Mouse (Mus musculus): ENCODE measurements at regions not wholly inside any gene's neighbourhood (a gene's known extent, or its start where the extent isn't known, plus 50 kb on each side); places are given as distances from the start of the nearest gene placed in this dataset.

DNA sequence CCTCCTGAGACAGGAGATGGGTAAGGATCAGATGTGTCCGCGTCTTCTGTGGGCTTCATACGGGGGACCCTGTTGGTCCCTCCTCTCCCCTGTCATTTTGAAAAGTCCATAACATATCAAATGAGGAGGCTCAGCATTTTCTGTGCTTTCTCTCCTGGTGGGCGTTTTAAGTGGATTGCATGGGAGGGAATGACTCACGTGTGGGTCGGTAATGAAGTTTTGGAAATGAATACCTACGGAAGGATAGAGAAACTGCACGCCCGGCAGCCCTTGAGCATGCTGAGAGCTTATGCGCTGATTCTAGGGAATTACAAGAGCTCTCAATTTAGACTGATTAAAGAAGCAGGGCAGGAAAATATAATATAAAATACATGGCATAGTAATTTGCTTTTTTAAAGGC lies 85.4 kb upstream of the 1700024P04Rik start:
- no peak overlapping the region for H3K27ac ChIP-seq
- H3K9me3 ChIP-seq, result no peaks in the 10 kb centered on the region
- no peak overlapping the region for H3K4me3 ChIP-seq
- WGBS, result 90% methylated on average over 10 of the region's 10 CpGs
- no peaks in the 10 kb centered on the region for H3K27me3 ChIP-seq (ENCODE audit: insufficient read depth, poor library complexity, severe bottlenecking)
- peaks cover 11% of the 10 kb centered on the region for H3K4me1 ChIP-seq
- no peaks in the 10 kb centered on the region for H3K36me3 ChIP-seq
- no peak for DNase-seq (ENCODE audit: low spot score)

DNA sequence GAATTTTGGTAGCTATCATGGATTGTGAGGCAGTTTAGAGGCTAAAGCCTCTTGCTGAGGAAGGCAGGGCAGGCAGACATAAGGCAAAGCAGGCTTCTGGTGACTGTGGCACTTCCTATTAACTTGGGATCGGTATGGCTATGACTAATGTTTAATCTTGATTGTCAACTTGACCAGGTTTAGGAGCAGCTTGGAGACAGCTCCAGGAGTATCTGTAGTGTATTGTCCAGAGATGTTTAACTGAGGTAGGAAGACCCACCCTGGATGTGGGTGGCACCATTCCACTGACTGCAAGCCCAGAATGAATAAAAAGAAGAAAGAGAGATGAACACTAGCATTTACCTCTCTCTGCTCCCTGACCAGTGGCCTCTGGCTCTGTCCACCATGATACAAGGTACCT lies 83.1 kb upstream of the 1700024P04Rik start:
- no peaks in the 10 kb centered on the region for H3K27me3 ChIP-seq (ENCODE audit: insufficient read depth, poor library complexity, severe bottlenecking)
- H3K36me3 ChIP-seq, result no peaks in the 10 kb centered on the region
- DNase-seq (ENCODE audit: low spot score), result no peak
- peaks cover 11% of the 10 kb centered on the region for H3K4me1 ChIP-seq
- no peak overlapping the region for H3K4me3 ChIP-seq
- no peaks in the 10 kb centered on the region for H3K9me3 ChIP-seq
- no peak overlapping the region for H3K27ac ChIP-seq
- 81% methylated on average over 1 of the region's 1 CpGs for WGBS

DNA sequence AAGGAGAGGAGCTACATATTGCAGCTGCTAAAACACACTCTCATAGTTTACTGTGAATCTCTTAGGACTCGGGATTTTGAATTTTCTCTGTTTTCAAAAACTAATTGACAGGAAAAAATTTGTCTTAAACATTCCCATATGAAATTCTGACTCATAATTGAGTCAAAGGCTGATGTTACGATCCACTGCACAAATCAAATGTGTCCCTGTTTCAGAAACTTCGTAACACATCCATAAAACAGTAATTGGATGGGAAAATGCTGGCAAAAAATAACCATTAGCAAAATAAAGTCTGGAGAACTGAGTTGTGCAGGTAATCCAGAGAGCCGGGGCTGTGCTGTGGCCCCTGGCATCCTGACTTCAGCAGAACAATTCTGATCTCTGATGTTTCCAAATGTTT lies 79.1 kb upstream of the 1700024P04Rik start:
- DNase-seq (ENCODE audit: low spot score), result no peak
- 81% methylated on average over 4 of the region's 4 CpGs for WGBS
- Histone ChIP-seq H3K27ac (no peak overlapping the region), H3K36me3 (no peaks in the 10 kb centered on the region), H3K9me3 (no peaks in the 10 kb centered on the region), H3K4me1 (no peaks in the 10 kb centered on the region), H3K27me3 (ENCODE audit: insufficient read depth, poor library complexity, severe bottlenecking) (no peaks in the 10 kb centered on the region), H3K4me3 (no peak overlapping the region)

DNA sequence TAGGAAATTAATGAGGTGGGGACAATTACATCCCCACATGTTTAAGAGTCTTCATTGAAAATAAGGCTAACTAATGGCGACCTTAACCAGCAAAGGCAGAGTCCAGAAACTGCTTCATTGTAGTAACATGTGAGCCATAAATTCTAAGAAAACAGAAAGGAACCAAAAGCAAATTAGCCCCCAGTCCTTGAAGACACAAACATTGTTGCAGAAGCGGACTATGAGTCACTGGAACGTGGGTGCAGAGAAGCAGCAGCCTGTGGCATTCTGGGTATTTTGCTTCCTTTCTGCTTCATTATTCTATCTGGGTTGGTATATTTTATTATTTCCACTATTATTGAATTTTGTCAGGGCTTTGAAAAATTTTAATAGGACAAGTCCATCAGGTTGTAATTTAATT lies 78.6 kb upstream of the 1700024P04Rik start:
- WGBS, result 80% methylated on average over 3 of the region's 3 CpGs
- H3K36me3 ChIP-seq, result no peaks in the 10 kb centered on the region

DNA sequence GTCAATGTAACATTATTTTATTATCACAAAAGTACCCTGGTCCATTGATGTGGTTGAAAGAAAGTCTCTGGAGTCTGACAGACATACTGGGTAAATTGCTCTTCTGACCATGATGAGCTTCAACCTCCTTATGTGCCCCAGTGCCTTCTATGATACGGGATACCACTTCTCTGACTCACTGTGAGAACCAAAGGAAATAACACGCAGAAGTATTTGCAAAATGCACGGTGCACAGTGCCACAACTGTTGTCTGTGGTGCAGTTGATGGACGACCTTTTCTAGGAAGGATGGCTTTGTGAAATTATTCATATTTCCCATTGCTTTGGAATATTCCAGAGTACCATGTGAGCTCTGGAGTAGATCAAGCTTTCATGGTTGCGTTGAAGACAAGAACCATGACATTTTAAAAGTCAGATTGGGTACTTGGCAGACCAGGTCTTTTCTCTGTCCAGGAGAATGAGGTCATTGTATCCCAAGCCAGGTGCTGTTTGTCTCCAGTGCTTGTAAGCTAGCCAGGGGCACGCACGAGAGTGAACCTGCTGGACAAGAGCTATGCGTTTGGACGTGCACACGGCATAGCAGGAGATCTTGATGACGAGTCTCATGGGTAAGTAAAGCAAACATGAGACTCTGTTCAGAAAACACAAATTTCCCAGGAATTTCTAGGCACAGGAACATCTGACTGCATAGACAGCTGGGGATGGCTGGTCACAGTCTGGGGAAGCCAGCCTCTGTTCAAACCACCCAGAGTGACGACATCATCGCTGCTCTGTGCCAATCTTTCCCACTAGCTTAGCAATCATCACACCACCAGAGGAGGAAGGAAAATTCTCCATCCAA lies 74.0 kb upstream of the 1700024P04Rik start:
- H3K36me3 ChIP-seq, result no peaks in the 10 kb centered on the region
- no peak overlapping the region for H3K27ac ChIP-seq
- H3K4me1 ChIP-seq, result peaks cover 13% of the 10 kb centered on the region
- 78% methylated on average over 13 of the region's 13 CpGs for WGBS
- peak; percentile 51 for DNase-seq (ENCODE audit: low spot score)
- no peaks in the 10 kb centered on the region for H3K27me3 ChIP-seq (ENCODE audit: insufficient read depth, poor library complexity, severe bottlenecking)
- H3K9me3 ChIP-seq, result no peaks in the 10 kb centered on the region
- H3K4me3 ChIP-seq, result no peak overlapping the region

More for the DNA sequence above, 78.6 kb upstream of the 1700024P04Rik start:
- no peaks in the 10 kb centered on the region for H3K9me3 ChIP-seq
- H3K4me3 ChIP-seq, result no peak overlapping the region
- DNase-seq (ENCODE audit: low spot score), result no peak
- H3K4me1 ChIP-seq, result no peaks in the 10 kb centered on the region
- H3K27ac ChIP-seq, result no peak overlapping the region
- no peaks in the 10 kb centered on the region for H3K27me3 ChIP-seq (ENCODE audit: insufficient read depth, poor library complexity, severe bottlenecking)

DNA sequence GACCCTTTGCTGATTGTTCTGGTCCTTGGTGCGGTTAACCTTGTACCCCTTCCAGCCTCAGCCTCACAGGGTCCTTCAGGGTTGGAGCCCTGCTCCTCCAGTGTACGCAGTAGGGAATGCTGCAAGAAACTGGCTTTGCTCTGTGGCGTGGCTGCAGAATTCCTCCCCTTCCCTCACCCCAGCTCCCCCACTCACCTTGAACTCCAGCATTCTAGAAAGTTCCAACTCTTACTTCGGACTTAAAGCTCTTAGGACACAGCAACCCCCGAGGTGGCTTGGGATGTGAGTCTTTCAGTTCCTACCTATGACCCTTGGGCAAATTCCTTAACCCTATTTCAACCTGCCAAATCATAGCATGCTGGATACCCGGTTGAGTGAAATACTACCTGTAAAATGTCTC lies 73.3 kb upstream of the 1700024P04Rik start:
- Histone ChIP-seq H3K9me3 (no peaks in the 10 kb centered on the region), H3K4me1 (peaks cover 13% of the 10 kb centered on the region), H3K4me3 (no peak overlapping the region), H3K36me3 (no peaks in the 10 kb centered on the region), H3K27me3 (ENCODE audit: insufficient read depth, poor library complexity, severe bottlenecking) (no peaks in the 10 kb centered on the region), H3K27ac (no peak overlapping the region)
- WGBS, result 76% methylated on average over 6 of the region's 6 CpGs
- DNase-seq (ENCODE audit: low spot score), result peak; percentile 69

DNA sequence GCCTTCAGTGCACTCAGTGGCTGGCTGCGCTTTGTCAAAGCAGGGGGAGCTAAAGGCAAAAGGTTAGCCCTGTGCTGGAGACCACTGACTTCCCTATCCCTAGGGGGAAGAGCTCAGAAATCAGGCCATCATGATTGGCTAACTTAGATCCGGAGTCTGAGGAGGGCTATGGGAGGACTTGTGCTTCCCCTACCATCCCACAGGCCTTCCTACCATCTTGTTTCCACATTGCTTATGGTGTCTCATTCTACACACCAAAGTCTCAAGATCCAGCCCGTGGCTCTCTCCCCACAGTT lies 72.9 kb upstream of the 1700024P04Rik start:
- Histone ChIP-seq H3K4me3 (no peak overlapping the region), H3K36me3 (no peaks in the 10 kb centered on the region), H3K9me3 (no peaks in the 10 kb centered on the region), H3K27ac (no peak overlapping the region), H3K4me1 (peaks cover 13% of the 10 kb centered on the region), H3K27me3 (ENCODE audit: insufficient read depth, poor library complexity, severe bottlenecking) (no peaks in the 10 kb centered on the region)
- WGBS, result 65% methylated on average over 3 of the region's 3 CpGs
- no peak for DNase-seq (ENCODE audit: low spot score)

DNA sequence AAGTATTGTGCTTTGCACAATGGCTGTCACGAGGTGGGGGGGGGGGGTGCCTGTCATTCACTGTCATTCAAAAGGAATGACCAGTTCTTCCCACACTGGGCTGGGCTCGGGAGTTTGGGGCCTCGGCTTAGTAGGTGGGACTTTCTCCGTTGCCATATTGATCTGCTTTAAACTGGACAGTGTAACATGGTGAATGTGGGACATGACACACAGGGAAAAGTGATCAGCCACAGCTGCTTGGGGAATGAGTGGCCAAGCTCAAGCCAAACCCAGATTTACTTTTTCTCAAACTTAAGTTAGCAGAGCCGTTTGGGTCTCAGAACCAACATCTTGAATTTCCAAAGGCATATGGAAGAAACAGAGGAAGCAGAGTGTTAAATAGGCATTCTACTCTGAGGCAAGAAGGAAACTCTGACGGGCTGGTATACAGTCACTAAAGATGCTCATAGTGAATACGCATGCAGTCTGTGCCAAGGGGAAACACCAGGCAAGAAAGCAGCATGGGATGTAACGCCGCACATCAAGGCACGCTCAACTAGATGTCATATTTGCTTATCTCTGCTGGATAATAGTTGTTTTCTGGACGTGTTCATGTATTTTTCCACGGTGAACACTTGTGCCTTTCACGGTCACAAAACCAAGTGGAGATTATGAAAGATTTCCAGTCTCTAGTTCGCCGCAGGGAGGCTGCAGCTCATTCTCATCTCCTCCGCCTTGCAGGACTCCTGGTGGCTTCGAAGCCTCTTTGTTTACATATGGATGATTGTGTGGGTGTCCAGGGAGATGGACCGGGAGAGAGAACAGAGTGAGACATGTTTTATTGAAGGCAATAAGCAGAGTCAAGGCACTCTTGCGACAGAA lies 72.3 kb upstream of the 1700024P04Rik start:
- Histone ChIP-seq H3K27ac (no peak overlapping the region), H3K4me1 (peaks cover 13% of the 10 kb centered on the region), H3K9me3 (no peaks in the 10 kb centered on the region), H3K27me3 (ENCODE audit: insufficient read depth, poor library complexity, severe bottlenecking) (no peaks in the 10 kb centered on the region), H3K4me3 (no peak overlapping the region), H3K36me3 (no peaks in the 10 kb centered on the region)
- WGBS, result 77% methylated on average over 19 of the region's 19 CpGs
- DNase-seq (ENCODE audit: low spot score), result no peak

DNA sequence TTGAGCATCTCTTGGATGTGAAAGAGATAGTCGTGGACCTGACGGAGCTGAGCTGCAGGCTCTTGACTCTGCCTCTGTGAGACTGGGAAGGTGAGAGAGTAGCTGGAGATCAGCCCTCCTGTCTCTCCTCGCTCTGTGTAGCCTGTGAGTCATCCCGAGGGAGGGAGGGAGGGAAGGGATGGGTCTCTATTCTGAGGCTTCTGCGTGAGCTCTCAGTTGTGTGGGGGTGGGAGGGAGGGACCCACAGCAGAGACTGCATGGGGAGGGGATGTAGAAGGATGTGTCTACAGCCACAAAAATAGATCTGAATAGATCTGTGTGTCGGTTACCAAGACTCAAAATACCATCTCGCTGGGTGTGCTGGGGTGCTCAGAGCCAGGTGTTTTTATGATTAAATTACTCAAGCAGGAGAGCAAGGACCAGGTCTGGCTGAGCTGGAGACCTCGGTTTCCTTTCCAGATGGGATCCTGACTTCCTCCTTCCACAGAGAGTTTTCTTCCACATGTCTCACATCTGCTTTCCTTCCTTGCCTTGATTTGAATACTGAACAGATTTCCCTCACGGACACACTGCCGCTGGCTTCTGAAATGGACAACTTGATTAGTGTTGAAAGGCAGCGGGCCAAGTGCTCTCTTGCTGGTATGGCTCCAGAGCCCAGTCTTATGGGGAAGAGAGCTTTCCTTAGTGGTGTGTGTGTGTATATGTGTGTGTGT lies 71.4 kb upstream of the 1700024P04Rik start:
- Histone ChIP-seq H3K4me1 (peaks cover 13% of the 10 kb centered on the region), H3K36me3 (no peaks in the 10 kb centered on the region), H3K9me3 (no peaks in the 10 kb centered on the region), H3K27ac (no peak overlapping the region), H3K4me3 (no peak overlapping the region), H3K27me3 (ENCODE audit: insufficient read depth, poor library complexity, severe bottlenecking) (no peaks in the 10 kb centered on the region)
- no peak for DNase-seq (ENCODE audit: low spot score)
- WGBS, result 39% methylated on average over 11 of the region's 11 CpGs

DNA sequence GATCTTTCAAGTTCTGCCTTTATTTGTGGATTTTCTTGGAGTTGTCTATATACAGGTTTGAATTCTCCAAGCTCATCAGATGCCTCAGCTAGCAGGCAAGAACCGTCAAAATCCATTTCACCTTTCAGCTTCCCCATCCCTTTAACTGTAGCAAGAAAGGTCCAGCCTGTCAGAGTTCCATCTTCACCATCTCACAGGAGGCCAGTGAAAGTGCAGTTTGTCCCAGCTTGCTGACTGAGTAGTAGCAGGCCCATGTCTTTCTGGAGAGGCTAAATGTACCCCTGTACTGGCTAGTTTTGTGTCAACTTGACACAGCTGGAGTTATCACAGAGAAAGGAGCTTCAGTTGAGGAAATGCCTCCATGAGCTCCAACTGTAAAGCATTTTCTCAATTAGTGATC lies 67.7 kb upstream of the 1700024P04Rik start:
- 78% methylated on average over 1 of the region's 1 CpGs for WGBS
- H3K4me1 ChIP-seq, result peaks cover 9% of the 10 kb centered on the region
- peak; percentile 60 for DNase-seq (ENCODE audit: low spot score)
- no peak overlapping the region for H3K4me3 ChIP-seq
- no peaks in the 10 kb centered on the region for H3K9me3 ChIP-seq
- H3K36me3 ChIP-seq, result no peaks in the 10 kb centered on the region
- H3K27me3 ChIP-seq (ENCODE audit: insufficient read depth, poor library complexity, severe bottlenecking), result peaks cover 5% of the 10 kb centered on the region; the same call in 1 of the 2 replicates
- H3K27ac ChIP-seq, result no peak overlapping the region

DNA sequence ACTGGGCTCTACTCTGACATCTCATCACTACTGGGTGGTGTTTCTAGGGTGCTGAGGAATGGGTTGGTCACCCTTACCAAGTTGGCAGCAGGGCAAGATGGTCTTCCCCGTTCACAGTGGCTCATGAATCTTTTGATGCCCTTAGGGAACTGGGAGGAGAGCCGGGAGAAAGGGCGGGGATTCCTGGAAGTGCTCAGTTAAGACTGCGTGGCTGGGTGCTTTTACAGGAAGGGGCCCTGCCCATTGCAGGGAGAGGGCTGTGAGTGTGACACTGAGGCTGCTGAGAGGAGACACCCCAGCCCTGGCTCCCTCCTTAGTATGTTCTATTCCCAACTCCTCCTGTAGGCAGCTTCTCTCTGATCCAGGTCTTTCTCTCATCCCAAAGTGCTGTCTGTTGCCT lies 65.3 kb upstream of the 1700024P04Rik start:
- H3K9me3 ChIP-seq, result no peaks in the 10 kb centered on the region
- peaks cover 5% of the 10 kb centered on the region; the same call in 1 of the 2 replicates for H3K4me1 ChIP-seq
- DNase-seq (ENCODE audit: low spot score), result no peak
- H3K36me3 ChIP-seq, result no peaks in the 10 kb centered on the region
- no peak overlapping the region for H3K27ac ChIP-seq
- WGBS, result 50% methylated on average over 4 of the region's 4 CpGs
- no peak overlapping the region for H3K4me3 ChIP-seq
- H3K27me3 ChIP-seq (ENCODE audit: insufficient read depth, poor library complexity, severe bottlenecking), result peaks cover 5% of the 10 kb centered on the region; the same call in 1 of the 2 replicates

DNA sequence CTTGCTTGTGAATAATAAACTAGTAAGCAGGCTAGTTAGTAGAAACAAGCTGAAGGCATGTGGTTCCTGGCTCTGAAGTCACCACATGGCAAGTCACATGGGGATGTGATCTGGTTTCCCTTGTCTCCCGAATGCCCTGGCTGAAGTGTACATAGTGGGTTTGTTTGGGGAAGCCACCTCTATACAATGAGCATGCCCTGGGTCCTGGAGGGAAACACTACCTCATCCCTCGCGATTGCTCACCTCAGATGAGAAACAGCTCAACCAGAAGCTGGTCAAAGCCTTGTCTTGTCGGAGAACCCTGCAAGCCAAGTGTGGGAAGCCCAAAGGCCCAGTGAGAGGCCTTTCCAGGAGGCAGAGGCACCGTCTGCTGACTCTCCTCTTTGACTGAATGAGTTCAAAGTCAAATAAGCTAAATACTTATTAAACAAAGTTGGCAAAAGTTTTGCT lies 64.3 kb upstream of the 1700024P04Rik start:
- 77% methylated on average over 5 of the region's 5 CpGs for WGBS
- Histone ChIP-seq H3K27me3 (ENCODE audit: insufficient read depth, poor library complexity, severe bottlenecking) (peaks cover 5% of the 10 kb centered on the region; the same call in 1 of the 2 replicates), H3K4me1 (peaks cover 5% of the 10 kb centered on the region; the same call in 1 of the 2 replicates), H3K9me3 (no peaks in the 10 kb centered on the region), H3K4me3 (no peak overlapping the region), H3K36me3 (no peaks in the 10 kb centered on the region), H3K27ac (no peak overlapping the region)
- DNase-seq (ENCODE audit: low spot score), result no peak

DNA sequence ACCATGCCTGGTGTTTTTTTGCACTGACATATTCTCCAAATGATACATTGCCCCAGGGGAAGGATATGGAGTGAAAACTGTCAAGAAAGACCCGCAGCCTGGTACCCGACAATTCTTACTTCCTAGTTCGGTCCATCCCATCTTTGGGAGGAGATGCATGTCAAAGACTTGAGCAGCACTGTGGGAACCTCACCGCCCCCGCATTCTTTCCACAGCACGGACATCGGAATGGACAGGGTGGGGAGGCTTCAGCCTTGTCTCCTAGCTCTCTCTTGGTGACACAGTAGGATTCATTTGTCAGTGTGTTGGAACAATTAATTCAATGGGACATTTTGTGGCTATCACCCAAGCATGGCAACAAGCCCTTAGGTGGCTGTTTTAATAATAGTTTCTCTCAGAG lies 62.9 kb upstream of the 1700024P04Rik start:
- no peak overlapping the region for H3K27ac ChIP-seq
- no peaks in the 10 kb centered on the region for H3K9me3 ChIP-seq
- H3K4me3 ChIP-seq, result no peak overlapping the region
- H3K4me1 ChIP-seq, result peaks cover 5% of the 10 kb centered on the region; the same call in 1 of the 2 replicates
- WGBS, result 72% methylated on average over 7 of the region's 7 CpGs
- DNase-seq (ENCODE audit: low spot score), result peak; percentile 64
- no peaks in the 10 kb centered on the region for H3K36me3 ChIP-seq
- H3K27me3 ChIP-seq (ENCODE audit: insufficient read depth, poor library complexity, severe bottlenecking), result peaks cover 5% of the 10 kb centered on the region; the same call in 1 of the 2 replicates
